In genomic region chr14:52013771-52014219, GRCm38 (mm10) we compare ENCODE assay signal across 9 mouse cellular contexts. TPM values are rescaled to one million over a fixed set of nuclear protein-coding genes. Genes with fewer than 3 reads are reported as not detected.
DNase-seq lines count a peak whose midpoint lies in the region; ATAC-seq lines count a peak whose summit lies in the region.
"Had no signal": no experiment of that assay in that cellular context is flagged by ENCODE, and none has a peak within 500 bp of the region (broad histone marks: within the 10 kb centered on the region; RNA-seq: fewer than 3 reads in every experiment).

No protein-coding gene starts in this region.

- H3K36me3 ChIP-seq in embryonic facial prominence, embryonic 11.5 days (replicated peaks; ENCODE audit: control insufficient read depth, insufficient read depth, low read depth, low read length): no peaks in the 10 kb centered on the region; the same call in 1 of the 2 replicates
- H3K36me3 ChIP-seq in hindbrain, embryonic 13.5 days: peaks cover 7% of the 10 kb centered on the region
- H3K36me3 ChIP-seq in lung, embryonic 16.5 days (ENCODE audit: control insufficient read depth, insufficient read depth, low read length): 0 out of 2 replicates have a peak, but pooled peaks cover 2% of the 10 kb centered on the region
- H3K36me3 ChIP-seq in stomach, embryonic 16.5 days (ENCODE audit: control insufficient read depth, insufficient read depth, low read length): no peaks in the 10 kb centered on the region

- H3K9me3 ChIP-seq in embryonic facial prominence, embryonic 11.5 days (replicated peaks; ENCODE audit: control insufficient read depth, low read length): no peaks in the 10 kb centered on the region
- no peaks in the 10 kb centered on the region for H3K9me3 ChIP-seq in hindbrain, embryonic 13.5 days
- no peaks in the 10 kb centered on the region for H3K9me3 ChIP-seq in lung, embryonic 16.5 days (ENCODE audit: control insufficient read depth, low read length)
- no peaks in the 10 kb centered on the region for H3K9me3 ChIP-seq in stomach, embryonic 16.5 days (replicated peaks; ENCODE audit: control insufficient read depth, low read length)

- peak overlapping the region; percentile 99 for H3K27ac ChIP-seq in embryonic facial prominence, embryonic 11.5 days (replicated peaks; ENCODE audit: low read depth, low read length)
- H3K27ac ChIP-seq in hindbrain, embryonic 13.5 days: peak overlapping the region; percentile 98
- peak overlapping the region; percentile 92 for H3K27ac ChIP-seq in lung, embryonic 16.5 days (ENCODE audit: low read length)
- peak overlapping the region; percentile 96 for H3K27ac ChIP-seq in stomach, embryonic 16.5 days (ENCODE audit: low read length)

- ATAC-seq in embryonic facial prominence, embryonic 11.5 days (replicated peaks; ENCODE audit: insufficient number of reproducible peaks, low FRiP score, low TSS enrichment, low read depth): no peak
- peak; percentile 11; the same call in 1 of the 2 replicates for ATAC-seq in hindbrain, embryonic 13.5 days (ENCODE audit: low FRiP score)
- ATAC-seq in lung, embryonic 16.5 days (ENCODE audit: low read depth): peak; percentile 24
- ATAC-seq in stomach, embryonic 16.5 days (ENCODE audit: insufficient read depth, low FRiP score): peak; percentile 23; the same call in 1 of the 2 replicates

- H3K9ac ChIP-seq in embryonic facial prominence, embryonic 11.5 days (replicated peaks; ENCODE audit: low read length): peak overlapping the region; percentile 90
- peak overlapping the region; percentile 88 for H3K9ac ChIP-seq in hindbrain, embryonic 13.5 days
- H3K9ac ChIP-seq in lung, embryonic 16.5 days (ENCODE audit: low read length): peak overlapping the region; percentile 83
- peak overlapping the region; percentile 89 for H3K9ac ChIP-seq in stomach, embryonic 16.5 days (ENCODE audit: low read length)

- no peaks in the 10 kb centered on the region for H3K27me3 ChIP-seq in embryonic facial prominence, embryonic 11.5 days (ENCODE audit: control insufficient read depth, insufficient read depth, low read length)
- no peaks in the 10 kb centered on the region for H3K27me3 ChIP-seq in hindbrain, embryonic 13.5 days
- H3K27me3 ChIP-seq in lung, embryonic 16.5 days (ENCODE audit: control insufficient read depth, insufficient read depth, low read depth, low read length): no peaks in the 10 kb centered on the region
- no peaks in the 10 kb centered on the region for H3K27me3 ChIP-seq in stomach, embryonic 16.5 days (ENCODE audit: control insufficient read depth, insufficient read depth, low read length)

- 2% methylated on average over 11 of the region's 24 CpGs for WGBS in embryonic facial prominence, embryonic 11.5 days
- under 1% methylated on average over 11 of the region's 24 CpGs for WGBS in hindbrain, embryonic 13.5 days
- 1% methylated on average over 17 of the region's 24 CpGs for WGBS in lung, embryonic 16.5 days
- WGBS in stomach, embryonic 16.5 days: 1% methylated on average over 24 of the region's 24 CpGs

- peaks cover 8% of the 10 kb centered on the region; the same call in 1 of the 2 replicates for H3K4me1 ChIP-seq in embryonic facial prominence, embryonic 11.5 days (ENCODE audit: control insufficient read depth, insufficient read depth, low read length)
- peaks cover 80% of the 10 kb centered on the region for H3K4me1 ChIP-seq in hindbrain, embryonic 13.5 days (replicated peaks)
- peaks cover 36% of the 10 kb centered on the region for H3K4me1 ChIP-seq in lung, embryonic 16.5 days (replicated peaks; ENCODE audit: control insufficient read depth, insufficient read depth, low read length)
- peaks cover 46% of the 10 kb centered on the region for H3K4me1 ChIP-seq in stomach, embryonic 16.5 days (ENCODE audit: control insufficient read depth, insufficient read depth, low read length)

- H3K4me2 ChIP-seq in embryonic facial prominence, embryonic 11.5 days (ENCODE audit: low read depth, low read length): peak overlapping the region; percentile 66
- H3K4me2 ChIP-seq in hindbrain, embryonic 13.5 days: peak overlapping the region; percentile 73
- H3K4me2 ChIP-seq in lung, embryonic 16.5 days (ENCODE audit: low read depth, low read length): peak overlapping the region; percentile 65
- H3K4me2 ChIP-seq in stomach, embryonic 16.5 days (ENCODE audit: low read depth, low read length): peak overlapping the region; percentile 82

- H3K4me3 ChIP-seq in embryonic facial prominence, embryonic 11.5 days (ENCODE audit: low read depth, low read length): peak overlapping the region; percentile 81
- H3K4me3 ChIP-seq in hindbrain, embryonic 13.5 days: peak overlapping the region; percentile 62
- peak overlapping the region; percentile 69 for H3K4me3 ChIP-seq in lung, embryonic 16.5 days (ENCODE audit: low read length)
- peak overlapping the region; percentile 72 for H3K4me3 ChIP-seq in stomach, embryonic 16.5 days (replicated peaks; ENCODE audit: low read length)

- peak; percentile 70 for DNase-seq in adrenal gland, adult 2 months
- no peak for DNase-seq in adrenal gland, adult 8-10 months
- peak; percentile 72 for DNase-seq in R1 (ENCODE audit: low read depth, low spot score)
- DNase-seq in embryonic facial prominence, embryonic 11.5 days (ENCODE audit: low spot score): peak; percentile 55
- DNase-seq in frontal cortex, postnatal 36 days (ENCODE audit: low spot score in 2 of 2): no peak

RNA-seq across cellular contexts. Expression of gene Tmem253, which starts 1.7 kb away (rescaled TPM):
- 1 to 10 TPM; 1.6 to 2.1 TPM for total RNA-seq in adrenal gland, adult 2 months (2021)
- 0.36 and 0.83 TPM in 2 replicates for polyA plus RNA-seq in adrenal gland, adult 2 months (2012; rRNA removed)
- total RNA-seq in adrenal gland, adult 8-10 months (2022): 1 to 10 TPM; 1.1 to 2.2 (median 1.6) TPM
- polyA plus RNA-seq in embryonic facial prominence, embryonic 11.5 days (2014; fragmentation: Nextera tagmentation; extraction: Ambion mirVana): 0.35 and 1.5 TPM in 2 replicates
- polyA plus RNA-seq in hindbrain, embryonic 13.5 days (2015; fragmentation: Nextera tagmentation; extraction: Ambion mirVana): 0.79 and 0.84 TPM in 2 replicates
- 0.21 and 0.34 TPM in 2 replicates for polyA plus RNA-seq in lung, embryonic 16.5 days (2015; fragmentation: Nextera tagmentation; extraction: Ambion mirVana)
- 8.0 and 12.8 TPM in 2 replicates for polyA plus RNA-seq in stomach, embryonic 16.5 days (2015; fragmentation: Nextera tagmentation; extraction: Ambion mirVana)

RNA-seq across cellular contexts. Expression of gene Zfp219, which starts 6.7 kb away (rescaled TPM):
- total RNA-seq in adrenal gland, adult 2 months (2021): 10 to 100 TPM; 40.7 to 52.9 TPM
- polyA plus RNA-seq in adrenal gland, adult 2 months (2012; rRNA removed): 133 and 156 TPM in 2 replicates
- 10 to 100 TPM; 52.7 to 86.6 (median 71.6) TPM for total RNA-seq in adrenal gland, adult 8-10 months (2022)
- 54.7 and 63.2 TPM in 2 replicates for polyA plus RNA-seq in embryonic facial prominence, embryonic 11.5 days (2014; fragmentation: Nextera tagmentation; extraction: Ambion mirVana)
- 30.5 and 33.1 TPM in 2 replicates for polyA plus RNA-seq in hindbrain, embryonic 13.5 days (2015; fragmentation: Nextera tagmentation; extraction: Ambion mirVana)
- polyA plus RNA-seq in lung, embryonic 16.5 days (2015; fragmentation: Nextera tagmentation; extraction: Ambion mirVana): 20.1 and 20.8 TPM in 2 replicates
- 23.1 and 24.4 TPM in 2 replicates for polyA plus RNA-seq in stomach, embryonic 16.5 days (2015; fragmentation: Nextera tagmentation; extraction: Ambion mirVana)

RNA-seq across cellular contexts. Expression of gene Olfr221, which starts 28.5 kb away (rescaled TPM):
- total RNA-seq in adrenal gland, adult 2 months (2021): not detected
- polyA plus RNA-seq in adrenal gland, adult 2 months (2012; rRNA removed): not detected in 2 replicates
- total RNA-seq in adrenal gland, adult 8-10 months (2022): not detected
- polyA plus RNA-seq in embryonic facial prominence, embryonic 11.5 days (2014; fragmentation: Nextera tagmentation; extraction: Ambion mirVana): not detected in 2 replicates
- polyA plus RNA-seq in hindbrain, embryonic 13.5 days (2015; fragmentation: Nextera tagmentation; extraction: Ambion mirVana): not detected in 2 replicates
- polyA plus RNA-seq in lung, embryonic 16.5 days (2015; fragmentation: Nextera tagmentation; extraction: Ambion mirVana): not detected in 2 replicates
- not detected in 2 replicates for polyA plus RNA-seq in stomach, embryonic 16.5 days (2015; fragmentation: Nextera tagmentation; extraction: Ambion mirVana)
- polyA plus RNA-seq: large intestine, adult 2 months had no signal

RNA-seq across cellular contexts. Expression of gene Arhgef40, which starts 29.3 kb away (rescaled TPM):
- 10 to 100 TPM; 39.7 to 56.9 TPM for total RNA-seq in adrenal gland, adult 2 months (2021)
- 97.8 and 107 TPM in 2 replicates for polyA plus RNA-seq in adrenal gland, adult 2 months (2012; rRNA removed)
- 10 to 100 TPM; 40.7 to 74.9 (median 57.2) TPM for total RNA-seq in adrenal gland, adult 8-10 months (2022)
- 82.6 and 91.9 TPM in 2 replicates for polyA plus RNA-seq in embryonic facial prominence, embryonic 11.5 days (2014; fragmentation: Nextera tagmentation; extraction: Ambion mirVana)
- 76.8 and 83.1 TPM in 2 replicates for polyA plus RNA-seq in hindbrain, embryonic 13.5 days (2015; fragmentation: Nextera tagmentation; extraction: Ambion mirVana)
- 95.0 and 98.4 TPM in 2 replicates for polyA plus RNA-seq in lung, embryonic 16.5 days (2015; fragmentation: Nextera tagmentation; extraction: Ambion mirVana)
- polyA plus RNA-seq in stomach, embryonic 16.5 days (2015; fragmentation: Nextera tagmentation; extraction: Ambion mirVana): 81.9 and 92.6 TPM in 2 replicates

Comparison
In these comparisons a context has a peak if more than half of its experiments do, and no peak if none do; other contexts are left out.
1. DNase-seq: peak in adrenal gland, adult 2 months (single experiment), R1 (single experiment) and embryonic facial prominence, embryonic 11.5 days (single experiment); none in adrenal gland, adult 8-10 months (single experiment) and frontal cortex, postnatal 36 days (0 of 2).
2. Peak in every context shown above with its lines, with median percentiles within 50 percentile points of each other: H3K27ac ChIP-seq, H3K4me2 ChIP-seq, H3K4me3 ChIP-seq and H3K9ac ChIP-seq.